Mouse (Mus musculus) adrenal gland, adult 2 months (tissue): ENCODE data around the gene Hnrnpa1. TPM values are rescaled to one million over a fixed set of nuclear protein-coding genes. Genes with fewer than 3 reads are reported as not detected.

Experiments used
- DNase-seq: peaks from one replicate; pipeline ENCODE4 v3.0.0; 2021
- long read RNA-seq: library from polyadenylated mRNA; stranded (forward); transcript quantifications from one replicate; pipeline ENCODE4 v2.0.0, GENCODE M21; 2021
- polyA plus RNA-seq: library from polyadenylated mRNA; depleted of rRNA; stranded (reverse); fragments of >200 nt; gene quantifications from 2 replicates; pipeline ENCODE4 v1.2.3, GENCODE M21; 2012; rRNA removed
- total RNA-seq, 2 experiments: library from RNA; stranded (reverse); gene quantifications; 2 replicates each; pipeline ENCODE4 v1.2.3; 2021

Gene Hnrnpa1
- total RNA-seq, result 100 to 1,000 TPM; 140 to 208 TPM
- 8.1 TPM in 2 replicates for polyA plus RNA-seq
- long read RNA-seq, transcript Hnrnpa1-201 (11 exons, 1,918 nt), result minor isoform, 34 of 125 reads
- long read RNA-seq, transcript Hnrnpa1-202 (10 exons, 1,737 nt), result major isoform, 68 of 125 reads
- long read RNA-seq, transcript Hnrnpa1-203 (11 exons, 1,283 nt), result minor isoform, 9 of 125 reads
- long read RNA-seq, partial matches to known transcripts, result 6 of 125 reads
- long read RNA-seq, other reads (novel, unspliced or antisense), result 8 of 125 reads

DNA sequence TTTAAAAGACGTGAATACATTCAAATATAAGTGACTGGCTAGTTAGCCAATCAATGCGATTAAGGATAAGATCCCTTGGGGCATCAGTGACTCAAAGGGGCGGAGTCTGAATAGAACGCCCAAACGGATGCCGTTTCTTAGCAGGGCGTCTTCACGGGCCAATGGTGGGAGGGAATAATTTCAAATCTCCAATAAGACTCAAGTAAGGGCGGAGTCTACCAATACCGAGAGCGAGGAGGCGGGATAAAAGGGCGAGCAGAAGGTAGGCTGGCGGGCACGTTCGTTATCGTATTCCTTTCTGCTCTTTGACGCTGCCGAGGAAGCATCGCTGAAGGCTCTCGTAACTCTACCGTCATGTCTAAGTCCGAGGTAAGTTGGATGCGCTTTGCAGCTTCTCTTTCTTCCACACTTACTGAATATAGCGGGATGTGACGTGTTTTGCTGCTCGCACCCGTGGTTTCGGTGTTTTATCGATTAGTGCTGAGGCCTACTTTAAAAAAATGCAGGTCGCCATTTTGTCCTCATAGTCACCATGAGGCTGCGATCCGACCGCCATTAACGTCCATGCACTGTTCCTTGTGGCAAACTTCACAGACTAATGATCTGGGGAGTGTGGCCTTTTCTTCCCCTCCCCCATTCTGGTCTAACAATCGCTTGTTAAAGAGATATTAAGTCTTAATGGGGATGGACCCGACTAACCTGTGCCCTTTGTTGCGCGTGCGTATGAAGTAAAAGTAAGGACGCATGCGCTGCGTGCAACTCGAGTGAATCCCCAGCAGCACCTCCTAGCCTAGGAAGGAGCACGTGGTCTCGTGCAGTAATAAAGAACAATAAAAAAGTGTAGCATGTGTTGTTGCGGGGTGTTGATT is at the start of gene Hnrnpa1:
Hnrnpa1 (plus strand) TSS at position 273 of the 869 bp plus-strand sequence.
- peak; percentile 94 for DNase-seq

- peak; percentile 46 for DNase-seq
Observed at GRCm38 (mm10) chr15:103190531-103191462, 49.4 kb upstream of the Hnrnpa1 start.

GRCm38 (mm10) chr15:103193606-103194005 is 46.6 kb upstream of the Hnrnpa1 start:
- peak; percentile 23 for DNase-seq

DNA sequence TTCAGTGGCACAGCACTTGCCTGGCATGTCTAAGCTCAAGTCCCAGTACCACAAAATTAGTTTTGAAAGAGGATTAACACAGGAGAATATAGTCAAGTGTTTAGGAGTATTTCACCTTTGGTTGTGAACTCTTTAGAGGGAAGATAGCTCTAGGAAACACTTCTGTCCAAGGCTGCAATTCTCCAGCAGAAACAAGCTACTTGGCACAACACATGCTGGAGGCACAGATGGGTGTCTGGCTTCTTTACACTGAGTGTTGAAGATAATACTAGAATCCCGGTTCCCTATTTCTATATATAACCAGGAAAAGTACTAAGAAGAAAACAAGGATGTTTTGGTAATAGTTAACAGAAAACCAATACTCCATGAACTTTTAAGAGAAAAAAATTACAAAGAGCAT is 43.4 kb upstream of the Hnrnpa1 start:
- no peak for DNase-seq

DNA sequence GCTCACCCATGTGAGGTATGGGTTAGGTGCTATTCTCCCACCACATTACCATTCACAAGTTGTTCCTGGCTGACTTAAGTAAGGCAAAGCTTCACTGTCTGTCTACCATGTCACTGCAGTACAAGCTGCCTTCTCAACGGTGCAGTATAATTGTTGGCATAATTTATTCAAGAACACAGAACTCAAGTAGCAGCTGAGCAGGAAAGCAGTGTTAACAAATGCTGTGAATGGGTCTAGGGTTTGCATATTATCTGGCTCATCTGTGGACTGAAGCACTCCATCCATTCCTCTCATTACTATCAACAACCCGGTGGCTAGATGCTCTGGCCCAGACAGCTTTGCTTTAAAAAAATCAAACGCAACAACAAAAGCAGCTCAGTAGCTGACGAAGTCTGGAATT is 42.4 kb upstream of the Hnrnpa1 start:
- DNase-seq, result no peak

DNA sequence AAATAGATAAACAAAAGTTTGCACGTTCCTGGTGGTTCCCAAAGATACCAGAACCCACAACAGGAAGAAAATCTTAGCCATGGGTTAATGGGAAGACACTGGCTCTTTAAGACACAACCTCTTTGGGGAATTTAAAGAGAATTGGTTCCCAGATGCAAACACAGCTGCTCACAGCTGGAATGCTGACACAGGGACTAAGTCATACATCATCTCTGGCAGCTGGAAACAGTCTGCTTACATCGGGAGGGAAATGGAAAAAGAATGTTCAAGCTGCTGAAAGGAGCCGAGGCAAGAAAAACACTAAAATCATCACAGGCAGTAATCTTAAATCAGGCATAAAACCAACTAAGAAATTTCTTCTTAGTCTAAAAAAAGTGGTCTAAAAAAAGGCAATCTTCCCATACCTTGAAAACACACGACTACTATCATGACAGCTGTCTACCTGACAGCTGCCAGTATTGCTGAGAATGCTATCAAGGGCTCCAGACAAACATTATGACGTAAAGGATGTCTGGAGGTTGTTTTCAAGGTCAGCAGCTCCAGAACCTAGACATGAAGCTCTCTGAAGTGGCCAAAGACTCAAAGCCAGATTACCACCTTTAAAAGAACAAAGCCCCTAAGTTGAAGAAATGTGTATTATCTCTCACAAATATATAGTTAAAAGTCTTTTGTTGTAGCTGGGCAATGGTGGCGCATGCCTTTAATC is 38.0 kb upstream of the Hnrnpa1 start:
- DNase-seq, result no peak

DNA sequence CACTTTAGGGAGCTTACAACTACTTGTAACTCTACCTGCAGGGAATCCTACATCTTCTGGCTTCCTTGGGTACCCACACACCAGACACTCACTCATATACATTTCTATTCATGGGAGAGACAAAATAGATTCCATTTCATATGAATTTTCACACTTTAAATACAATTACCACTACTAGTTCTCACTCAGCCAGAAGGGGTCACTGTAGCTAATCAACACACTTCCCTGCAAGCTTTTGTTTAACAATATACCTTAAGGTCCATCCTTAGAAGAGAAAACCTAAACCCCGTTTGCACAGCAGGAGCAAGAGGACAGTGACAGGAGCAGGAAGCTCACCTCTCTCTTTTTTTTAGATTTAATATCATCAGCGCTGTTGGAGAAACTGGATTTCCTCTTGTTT is 35.1 kb upstream of the Hnrnpa1 start:
- no peak for DNase-seq

DNA sequence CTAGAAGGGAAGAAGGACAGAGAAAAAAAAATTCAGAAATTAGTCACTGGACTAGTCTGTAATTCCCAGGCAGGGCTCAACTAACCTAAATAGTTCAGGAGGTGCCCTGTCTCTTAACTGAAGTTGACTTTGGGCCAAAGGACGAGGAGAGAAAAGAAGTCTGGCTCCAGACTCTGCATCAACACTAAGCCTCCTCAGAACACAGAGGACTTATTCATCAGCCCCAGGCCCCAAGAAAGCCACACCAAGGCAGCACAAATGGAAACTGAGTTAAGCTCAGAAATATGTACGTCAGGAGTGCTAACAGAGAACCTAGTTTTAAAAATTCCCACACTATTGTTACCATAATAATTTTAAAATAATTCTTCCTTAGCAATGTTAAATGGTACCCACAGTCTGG is 26.1 kb upstream of the Hnrnpa1 start:
- no peak for DNase-seq

GRCm38 (mm10) chr15:103214971-103215907 is 25.0 kb upstream of the Hnrnpa1 start:
- peak; percentile 90 for DNase-seq

GRCm38 (mm10) chr15:103216052-103216451 is 24.2 kb upstream of the Hnrnpa1 start:
- DNase-seq, result no peak

DNA sequence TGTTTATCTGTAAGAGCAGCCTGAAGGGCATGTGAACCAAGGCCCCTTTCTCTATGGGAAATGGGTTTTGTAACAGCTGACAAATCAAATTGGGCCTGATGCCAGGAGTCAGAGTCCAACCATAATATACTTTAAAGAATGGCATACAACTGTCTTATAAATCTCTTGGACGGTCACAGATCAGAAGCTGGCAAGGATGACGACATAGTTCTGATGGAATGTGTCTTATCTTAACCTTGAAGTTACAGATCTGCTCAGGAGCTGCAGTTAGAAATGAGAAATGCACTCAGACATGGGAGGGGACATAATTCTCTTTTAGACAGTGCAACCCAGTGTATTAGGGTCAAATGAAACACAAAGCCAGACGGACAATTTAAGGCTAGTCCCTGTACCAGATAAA is 19.4 kb upstream of the Hnrnpa1 start:
- peak; percentile 88 for DNase-seq

- peak; percentile 64 for DNase-seq
Observed at GRCm38 (mm10) chr15:103221386-103221785, 18.8 kb upstream of the Hnrnpa1 start.

DNA sequence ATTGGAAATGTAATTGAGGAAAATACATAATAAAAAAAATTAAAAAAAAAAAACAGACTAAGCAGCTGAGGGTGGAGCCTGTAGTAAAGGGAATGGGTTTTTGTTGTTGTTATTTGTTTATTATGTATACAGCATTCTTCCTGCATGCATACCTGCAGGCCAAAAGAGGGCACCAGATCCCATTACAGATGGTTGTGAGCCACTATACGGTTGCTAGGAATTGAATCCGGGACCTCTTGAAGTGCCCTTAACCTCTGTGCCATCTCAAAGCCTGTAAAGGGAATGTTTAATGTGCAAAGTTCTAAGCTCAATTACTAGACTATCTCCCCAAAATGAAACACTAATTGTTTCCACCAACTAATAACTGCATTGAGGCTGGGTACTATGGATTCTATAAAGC is 16.1 kb upstream of the Hnrnpa1 start:
- no peak for DNase-seq

GRCm38 (mm10) chr15:103227022-103227421 is 13.2 kb upstream of the Hnrnpa1 start:
- DNase-seq, result no peak

DNA sequence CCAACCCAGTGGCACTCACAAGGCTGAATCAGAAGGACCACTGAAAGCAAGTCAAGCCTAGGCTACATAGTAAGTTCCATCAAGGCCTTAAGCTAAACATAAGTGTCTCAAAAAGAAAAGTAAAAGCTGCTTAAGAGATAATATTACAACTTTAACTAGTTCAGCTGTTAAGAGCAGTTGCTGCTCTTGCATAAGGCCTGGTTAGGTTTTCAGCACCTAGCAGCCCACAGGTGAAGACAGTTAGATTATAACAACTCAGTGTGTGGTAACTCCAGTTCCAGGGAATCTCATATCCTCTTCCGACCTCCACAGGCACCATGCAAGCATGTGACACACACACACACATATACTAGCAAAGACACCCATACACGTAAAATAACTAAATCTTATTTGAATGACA is 12.7 kb upstream of the Hnrnpa1 start:
- DNase-seq, result no peak

- DNase-seq, result no peak
Observed at GRCm38 (mm10) chr15:103228904-103229303, 11.3 kb upstream of the Hnrnpa1 start.

- DNase-seq, result no peak
Observed at GRCm38 (mm10) chr15:103233119-103233518, 7.1 kb upstream of the Hnrnpa1 start.

DNA sequence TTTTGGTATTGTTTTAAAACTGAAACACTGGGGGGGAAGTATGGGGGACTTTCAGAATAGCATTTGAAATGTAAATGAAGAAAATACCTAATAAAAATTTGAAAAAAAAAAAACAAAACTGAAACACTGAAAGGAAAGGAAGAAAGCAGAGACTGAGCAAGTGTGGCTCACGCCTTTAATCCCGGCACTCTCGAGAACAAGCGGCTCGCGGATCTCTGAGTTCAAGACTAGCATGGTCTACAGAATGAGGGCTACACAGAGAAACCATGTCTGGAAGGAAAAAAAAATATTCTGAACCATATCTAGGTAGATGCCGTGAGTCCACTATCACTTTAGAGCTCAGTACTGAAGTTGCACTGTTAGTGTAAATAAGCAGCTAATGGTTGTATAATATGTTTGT is 2.9 kb upstream of the Hnrnpa1 start:
- no peak for DNase-seq

DNA sequence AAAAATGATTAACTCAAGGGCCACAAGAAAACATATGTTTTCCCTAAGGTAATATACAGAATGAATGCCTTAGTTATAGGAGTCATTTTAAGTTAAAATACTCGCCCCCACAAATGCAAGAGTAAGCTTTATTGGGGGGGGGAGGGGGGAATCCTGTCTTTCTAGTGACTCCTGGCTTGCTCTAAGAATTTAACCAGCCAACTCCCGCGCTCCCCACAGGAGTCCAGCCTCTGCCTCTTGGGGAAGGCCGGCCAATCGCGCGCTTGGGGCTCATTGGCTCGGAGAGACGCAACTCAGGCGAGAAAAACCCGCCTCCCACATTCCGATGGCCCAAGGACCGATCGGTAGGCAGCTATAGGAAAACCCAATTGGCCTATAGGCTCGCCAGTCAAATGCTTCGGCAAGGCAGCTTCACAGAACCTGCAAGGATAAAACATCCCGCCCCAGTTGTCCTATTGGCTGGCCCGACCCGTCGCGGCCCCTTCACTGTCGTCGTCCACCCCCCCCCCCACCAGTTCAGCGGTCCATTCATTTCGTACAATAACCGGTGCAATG is 1.0 kb upstream of the Hnrnpa1 start:
- DNase-seq, result peak; percentile 95

DNA sequence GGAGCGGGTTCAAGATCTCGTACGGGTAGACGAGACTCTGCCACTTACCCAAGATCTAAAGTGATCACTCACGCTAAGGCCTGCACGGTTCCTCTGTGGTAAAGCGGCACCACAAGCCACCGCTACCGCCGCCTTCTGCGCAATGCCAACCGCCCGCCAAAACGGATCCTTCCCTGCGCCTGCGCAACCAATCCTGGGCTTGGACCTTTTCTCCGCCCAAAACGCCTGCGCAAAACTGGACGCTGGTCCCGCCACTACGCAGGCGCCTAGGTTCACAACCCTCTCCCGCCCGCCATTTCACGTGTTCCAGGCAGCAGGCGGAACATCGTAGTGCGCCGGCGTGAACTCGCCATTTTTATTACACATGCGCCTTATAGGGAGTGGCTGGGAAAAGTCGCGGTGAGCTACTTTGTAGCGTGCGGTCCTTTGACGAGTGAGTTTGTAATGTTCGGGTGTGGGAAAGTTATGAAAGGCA is 510 bp upstream of the Hnrnpa1 start, which contains the start of gene Cbx5:
Cbx5 (minus strand) TSS at position 132 of the 475 bp plus-strand sequence.
- peak; percentile 99 for DNase-seq
